Mouse (Mus musculus) limb, embryonic 15.5 days (tissue): ENCODE results near the gene A930033H14Rik. TPM values are rescaled to one million over a fixed set of nuclear protein-coding genes. Genes with fewer than 3 reads are reported as not detected.

Experiments
- ATAC-seq: fragments of 200-750 bp; cut with Nextera tagmentation; 2 replicates; pipeline ENCODE4 v1.8.0; 2017; ENCODE audit warnings: low read depth, moderate TSS enrichment; ENCODE audit not compliant: insufficient number of reproducible peaks, low FRiP score, low TSS enrichment
- H3K27ac ChIP-seq: fragments of 300-500 bp; sonication (generic); 2 replicates; pipeline ENCODE4 v1.5.1; 2015; ENCODE audit warnings: moderate library complexity, mild to moderate bottlenecking, inconsistent platforms
- H3K27me3 ChIP-seq: fragments of 300-500 bp; sonication (generic); 2 replicates; pipeline ENCODE4 v1.6.1; 2015; ENCODE audit warnings: inconsistent platforms
- H3K36me3 ChIP-seq: fragments of 300-500 bp; sonication (generic); 2 replicates; pipeline ENCODE4 v1.6.1; 2015; ENCODE audit warnings: inconsistent platforms
- H3K4me1 ChIP-seq: fragments of 300-500 bp; sonication (generic); 2 replicates; pipeline ENCODE4 v1.6.1; 2015; ENCODE audit warnings: inconsistent platforms
- H3K4me2 ChIP-seq: fragments of 300-500 bp; sonication (generic); 2 replicates; pipeline ENCODE4 v1.6.1; 2015; ENCODE audit warnings: mild to moderate bottlenecking, inconsistent platforms
- H3K4me3 ChIP-seq: fragments of 300-500 bp; sonication (generic); 2 replicates; pipeline ENCODE4 v1.5.1; 2015; ENCODE audit warnings: mild to moderate bottlenecking, inconsistent platforms
- H3K9ac ChIP-seq: fragments of 300-500 bp; sonication (generic); 2 replicates; pipeline ENCODE4 v1.6.1; 2015; ENCODE audit warnings: inconsistent platforms
- H3K9me3 ChIP-seq: fragments of 300-500 bp; sonication (generic); 2 replicates; pipeline ENCODE4 v1.6.1; 2016; ENCODE audit warnings: inconsistent platforms
- WGBS: fragments of 180-500 bp; shearing (Covaris S2); methylation state at CpG from one replicate; pipeline ENCODE4 v1.1.7; 2015; 5-methylcytosine and 5-hydroxymethylcytosine counted together
- polyA plus RNA-seq: library from polyadenylated mRNA; unstranded; fragments of >200 nt; fragmentation: Nextera tagmentation; extraction: Ambion mirVana; gene quantifications from 2 replicates; pipeline ENCODE4 v1.2.1, GENCODE M21; 2015

Gene A930033H14Rik
- polyA plus RNA-seq, 1 experiment from 2014 or later = 3.0 TPM

DNA sequence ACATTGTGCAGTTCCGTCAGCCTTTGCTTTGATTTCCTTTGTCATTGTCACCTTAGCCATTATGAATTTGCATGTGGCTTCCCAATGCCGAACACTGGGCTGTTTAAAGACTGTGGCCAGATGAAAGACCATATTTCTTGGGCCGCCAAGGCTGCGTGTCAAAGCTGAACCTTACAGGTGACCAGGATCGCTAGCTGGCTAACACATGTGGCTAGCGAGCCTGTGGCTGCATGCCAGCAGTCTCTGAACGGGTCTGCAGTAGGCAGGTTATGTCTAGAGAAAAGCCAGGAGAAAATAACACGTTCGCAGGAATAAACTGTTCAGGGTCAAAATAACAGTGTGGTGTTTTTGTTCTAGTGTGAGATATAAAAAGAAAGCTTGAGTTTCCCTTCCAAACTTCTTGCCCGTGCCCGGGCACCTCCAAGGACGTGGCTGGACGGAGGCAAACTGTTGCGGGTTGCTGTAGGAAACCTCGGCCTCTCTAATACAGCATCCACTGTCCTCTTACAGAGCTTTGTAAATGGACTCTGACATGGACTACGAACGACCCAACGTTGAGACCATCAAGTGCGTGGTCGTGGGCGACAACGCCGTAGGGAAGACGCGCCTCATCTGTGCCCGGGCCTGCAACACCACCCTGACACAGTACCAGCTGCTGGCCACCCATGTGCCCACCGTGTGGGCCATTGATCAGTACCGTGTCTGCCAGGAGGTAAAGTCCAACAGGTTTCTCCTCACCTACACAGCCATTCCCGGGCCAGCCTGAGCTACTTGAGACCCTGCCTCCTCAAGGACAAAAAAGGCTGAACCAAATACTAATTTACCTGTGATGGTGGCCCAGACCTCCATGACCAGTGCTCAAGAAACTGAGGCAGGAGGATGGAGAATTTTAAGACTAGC, 35.6 kb upstream of the A930033H14Rik start:
- ATAC-seq = no peak
- Histone ChIP-seq H3K9ac (no peak overlapping the region), H3K27ac (no peak overlapping the region), H3K4me3 (no peak overlapping the region), H3K27me3 (no peaks in the 10 kb centered on the region), H3K4me1 (peaks cover 20% of the 10 kb centered on the region), H3K9me3 (no peaks in the 10 kb centered on the region), H3K4me2 (no peak overlapping the region), H3K36me3 (peaks cover 2% of the 10 kb centered on the region; the same call in 1 of the 2 replicates)
- WGBS = 74% methylated on average over 29 of the region's 29 CpGs

- 94% methylated on average over 7 of the region's 7 CpGs for WGBS
- Histone ChIP-seq H3K9ac (no peak overlapping the region), H3K27me3 (no peaks in the 10 kb centered on the region), H3K4me2 (no peak overlapping the region), H3K27ac (no peak overlapping the region), H3K4me3 (no peak overlapping the region), H3K36me3 (peaks cover 2% of the 10 kb centered on the region; the same call in 1 of the 2 replicates), H3K9me3 (no peaks in the 10 kb centered on the region), H3K4me1 (peaks cover 9% of the 10 kb centered on the region)
- no peak for ATAC-seq
Measured at GRCm38 (mm10) chr10:69247311-69248033, 34.6 kb upstream of the A930033H14Rik start.

DNA sequence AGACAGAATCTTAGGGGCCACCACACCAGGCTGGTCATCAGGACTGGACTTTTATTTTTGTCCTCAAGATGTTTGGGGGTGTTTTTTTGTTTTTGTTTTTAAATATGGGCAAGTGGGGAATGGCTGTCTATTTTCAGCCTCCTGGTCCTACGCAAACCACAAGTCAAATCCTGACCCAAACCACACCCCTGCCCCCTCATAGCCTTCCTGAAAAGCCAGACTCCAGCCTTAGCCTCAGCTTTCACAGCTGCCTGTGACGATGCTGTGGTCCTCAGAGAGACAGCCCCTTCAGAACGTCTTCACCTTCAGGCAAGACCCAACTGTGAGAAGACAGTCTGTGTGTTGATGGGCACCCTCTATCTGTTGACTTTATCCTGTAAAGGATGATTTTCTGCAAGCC, 33.9 kb upstream of the A930033H14Rik start:
- no peak overlapping the region for H3K27ac ChIP-seq
- peaks cover 3% of the 10 kb centered on the region; the same call in 1 of the 2 replicates for H3K36me3 ChIP-seq
- no peaks in the 10 kb centered on the region for H3K9me3 ChIP-seq
- H3K4me1 ChIP-seq = peaks cover 4% of the 10 kb centered on the region; the same call in 1 of the 2 replicates
- H3K4me2 ChIP-seq = no peak overlapping the region
- no peak overlapping the region for H3K9ac ChIP-seq
- no peaks in the 10 kb centered on the region for H3K27me3 ChIP-seq
- ATAC-seq = no peak
- no peak overlapping the region for H3K4me3 ChIP-seq
- WGBS = 68% methylated on average over 3 of the region's 3 CpGs

DNA sequence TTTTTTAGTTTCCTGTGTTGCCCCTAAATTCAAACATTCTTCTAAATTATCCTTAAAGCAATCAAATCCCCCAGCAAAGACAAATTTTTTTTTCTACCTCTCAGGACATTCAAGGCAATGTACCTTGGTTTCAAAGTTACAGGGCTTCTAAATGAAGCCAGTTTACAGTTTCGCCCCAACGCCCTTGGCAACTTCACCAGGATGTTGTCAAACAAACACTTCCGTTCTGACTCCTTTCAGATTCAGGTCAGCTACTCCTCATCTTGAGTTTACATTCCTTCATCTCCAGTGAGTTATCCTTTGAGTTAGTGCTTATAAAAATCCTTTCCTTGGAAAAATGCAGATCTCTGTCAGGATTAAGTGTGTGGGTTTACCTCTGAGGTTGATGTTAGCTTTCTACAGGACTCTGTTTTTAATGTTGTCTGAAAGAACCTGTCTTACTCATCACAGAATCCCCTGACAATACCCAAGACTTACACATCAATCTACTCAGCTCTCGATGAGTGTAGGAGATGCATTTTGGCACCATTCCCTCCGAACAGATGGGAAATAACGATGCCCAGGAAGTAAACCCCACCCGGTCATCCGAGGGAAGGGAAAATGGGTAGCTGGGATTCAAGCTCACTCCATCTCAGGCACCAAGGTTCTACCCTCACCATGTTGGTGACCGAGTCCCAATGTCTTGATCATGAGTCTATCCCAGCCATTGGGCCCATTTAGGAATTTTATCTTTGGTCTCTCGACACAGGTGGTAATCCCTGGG, 33.2 kb upstream of the A930033H14Rik start:
- no peaks in the 10 kb centered on the region for H3K27me3 ChIP-seq
- no peaks in the 10 kb centered on the region for H3K9me3 ChIP-seq
- no peak overlapping the region for H3K4me3 ChIP-seq
- no peak overlapping the region for H3K4me2 ChIP-seq
- no peak for ATAC-seq
- peaks cover 4% of the 10 kb centered on the region; the same call in 1 of the 2 replicates for H3K4me1 ChIP-seq
- 83% methylated on average over 10 of the region's 10 CpGs for WGBS
- H3K27ac ChIP-seq = no peak overlapping the region
- H3K9ac ChIP-seq = no peak overlapping the region
- H3K36me3 ChIP-seq = peaks cover 6% of the 10 kb centered on the region; the same call in 1 of the 2 replicates

DNA sequence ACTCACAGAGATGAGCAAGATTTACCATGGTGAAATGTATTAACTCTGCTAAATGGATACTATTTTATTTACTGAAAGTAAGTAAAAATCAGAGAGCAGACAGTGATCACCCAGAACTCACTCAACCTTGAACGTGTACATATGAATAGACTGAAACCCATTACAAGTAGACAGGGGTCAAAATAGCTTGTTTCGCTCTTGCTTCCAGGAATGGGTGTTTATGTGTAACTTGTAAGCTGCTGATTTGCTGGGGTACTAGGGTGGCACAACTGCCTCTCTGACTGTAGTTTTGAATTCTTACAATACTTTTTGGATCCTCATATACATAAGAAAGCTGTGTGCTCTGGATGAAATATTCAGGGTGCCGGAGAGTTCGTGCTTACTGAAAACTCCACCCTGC, 32.3 kb upstream of the A930033H14Rik start:
- no peak overlapping the region for H3K4me3 ChIP-seq
- H3K27me3 ChIP-seq = no peaks in the 10 kb centered on the region
- no peak overlapping the region for H3K27ac ChIP-seq
- 88% methylated on average over 4 of the region's 4 CpGs for WGBS
- ATAC-seq = no peak
- H3K9ac ChIP-seq = no peak overlapping the region
- H3K4me2 ChIP-seq = no peak overlapping the region
- 0 out of 2 replicates have a peak, but pooled peaks cover 6% of the 10 kb centered on the region for H3K36me3 ChIP-seq
- no peaks in the 10 kb centered on the region for H3K9me3 ChIP-seq
- H3K4me1 ChIP-seq = peaks cover 4% of the 10 kb centered on the region; the same call in 1 of the 2 replicates

DNA sequence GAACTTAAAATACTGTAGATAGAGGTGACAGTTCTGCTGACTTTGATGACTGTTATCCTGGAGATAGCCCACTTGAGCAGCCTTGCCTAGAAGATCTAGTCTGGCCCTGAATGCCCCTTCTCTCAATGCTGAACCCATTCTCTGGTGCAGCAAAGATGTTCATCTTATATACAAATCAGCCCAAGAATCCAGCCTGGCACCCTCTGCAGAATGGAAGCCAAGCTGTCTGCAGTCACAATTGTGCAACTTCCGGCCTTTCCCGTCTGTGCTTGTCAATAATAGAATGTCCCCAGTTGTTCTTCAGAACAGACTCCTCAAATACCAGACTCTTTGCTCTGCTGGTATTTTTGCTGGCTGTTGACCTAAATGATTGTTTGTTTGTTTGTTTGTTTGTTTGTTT, 27.6 kb upstream of the A930033H14Rik start:
- no peak for ATAC-seq
- Histone ChIP-seq H3K4me1 (no peaks in the 10 kb centered on the region), H3K9ac (no peak overlapping the region), H3K36me3 (peaks cover 4% of the 10 kb centered on the region; the same call in 1 of the 2 replicates), H3K9me3 (no peaks in the 10 kb centered on the region), H3K27ac (no peak overlapping the region), H3K4me3 (no peak overlapping the region), H3K4me2 (no peak overlapping the region), H3K27me3 (no peaks in the 10 kb centered on the region)
- 82% methylated on average over 2 of the region's 2 CpGs for WGBS

DNA sequence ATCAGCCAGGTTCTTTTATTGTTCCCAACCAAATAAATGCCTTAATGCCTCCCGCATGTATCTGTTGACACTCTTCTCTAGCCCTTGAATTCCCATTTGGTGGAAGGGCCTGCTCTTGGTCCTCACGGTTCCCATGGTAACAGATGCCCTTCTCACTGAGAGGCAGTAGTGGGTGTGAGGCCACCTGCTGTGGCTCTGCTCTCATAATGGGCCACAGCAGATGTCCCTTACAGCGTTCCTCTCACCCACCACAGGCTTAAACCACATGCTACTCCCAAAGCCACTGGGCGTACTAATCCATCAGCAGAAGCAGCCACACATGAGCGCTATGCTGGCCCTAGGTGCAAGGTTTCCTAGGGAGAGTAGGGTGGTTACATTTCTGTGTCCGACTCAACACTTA, 25.4 kb upstream of the A930033H14Rik start:
- H3K9me3 ChIP-seq = no peaks in the 10 kb centered on the region
- peaks cover 4% of the 10 kb centered on the region; the same call in 1 of the 2 replicates for H3K36me3 ChIP-seq
- H3K4me1 ChIP-seq = no peaks in the 10 kb centered on the region
- no peaks in the 10 kb centered on the region for H3K27me3 ChIP-seq
- WGBS = 60% methylated on average over 6 of the region's 6 CpGs
- no peak for ATAC-seq
- no peak overlapping the region for H3K4me3 ChIP-seq
- no peak overlapping the region for H3K4me2 ChIP-seq
- no peak overlapping the region for H3K9ac ChIP-seq
- no peak overlapping the region for H3K27ac ChIP-seq

- WGBS = 88% methylated on average over 9 of the region's 9 CpGs
- Histone ChIP-seq H3K9ac (no peak overlapping the region), H3K36me3 (peaks cover 4% of the 10 kb centered on the region; the same call in 1 of the 2 replicates), H3K4me3 (no peak overlapping the region), H3K27ac (no peak overlapping the region), H3K4me1 (no peaks in the 10 kb centered on the region), H3K4me2 (no peak overlapping the region), H3K27me3 (no peaks in the 10 kb centered on the region), H3K9me3 (no peaks in the 10 kb centered on the region)
- no peak for ATAC-seq
Measured at GRCm38 (mm10) chr10:69237781-69238180, 24.9 kb upstream of the A930033H14Rik start.

DNA sequence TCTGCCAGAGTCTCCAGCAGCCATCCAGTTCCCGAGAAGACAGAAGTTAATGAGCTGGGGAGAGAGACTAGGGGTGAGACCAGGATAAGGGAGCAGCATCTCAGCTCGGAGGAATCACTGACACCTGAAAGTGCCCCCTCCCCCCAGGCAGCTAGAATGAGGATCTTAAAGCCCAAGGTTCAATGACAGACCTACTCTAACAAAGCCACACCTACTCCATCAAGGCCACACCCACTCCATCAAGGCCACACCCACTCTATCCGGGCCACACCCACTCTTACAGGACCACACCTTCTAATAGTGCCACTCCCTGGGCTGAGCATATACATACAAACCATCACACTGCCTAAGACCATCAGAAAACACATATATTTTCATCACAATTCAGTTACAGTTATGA, 24.3 kb upstream of the A930033H14Rik start:
- WGBS = 74% methylated on average over 3 of the region's 3 CpGs
- H3K9ac ChIP-seq = no peak overlapping the region
- no peaks in the 10 kb centered on the region for H3K9me3 ChIP-seq
- H3K4me1 ChIP-seq = no peaks in the 10 kb centered on the region
- H3K4me2 ChIP-seq = no peak overlapping the region
- peaks cover 4% of the 10 kb centered on the region; the same call in 1 of the 2 replicates for H3K36me3 ChIP-seq
- no peak overlapping the region for H3K4me3 ChIP-seq
- ATAC-seq = no peak
- no peak overlapping the region for H3K27ac ChIP-seq
- H3K27me3 ChIP-seq = no peaks in the 10 kb centered on the region

DNA sequence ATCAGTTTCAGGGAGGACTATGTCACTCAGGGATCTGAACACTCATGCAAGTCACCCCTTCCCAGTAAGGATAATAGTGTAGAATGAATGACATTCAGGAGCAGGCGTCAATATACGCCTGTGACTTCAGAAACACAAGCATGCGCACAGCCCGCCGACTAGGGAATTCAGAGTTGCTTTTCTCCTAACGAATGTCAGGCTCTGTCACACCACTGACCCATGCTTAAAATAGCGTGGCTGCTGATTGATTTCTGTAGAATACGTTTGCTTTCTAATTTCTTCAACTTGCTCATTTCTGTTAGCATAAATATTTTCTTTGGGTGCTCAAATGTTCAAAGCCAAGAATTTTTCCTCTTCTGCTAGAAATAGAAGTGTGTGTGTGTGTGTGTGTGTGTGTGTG, 13.1 kb upstream of the A930033H14Rik start:
- Histone ChIP-seq H3K9ac (no peak overlapping the region), H3K9me3 (no peaks in the 10 kb centered on the region), H3K27ac (no peak overlapping the region), H3K36me3 (peaks cover 8% of the 10 kb centered on the region; the same call in 1 of the 2 replicates), H3K4me1 (no peaks in the 10 kb centered on the region), H3K27me3 (no peaks in the 10 kb centered on the region), H3K4me2 (no peak overlapping the region), H3K4me3 (no peak overlapping the region)
- WGBS = 79% methylated on average over 8 of the region's 8 CpGs
- ATAC-seq = no peak

DNA sequence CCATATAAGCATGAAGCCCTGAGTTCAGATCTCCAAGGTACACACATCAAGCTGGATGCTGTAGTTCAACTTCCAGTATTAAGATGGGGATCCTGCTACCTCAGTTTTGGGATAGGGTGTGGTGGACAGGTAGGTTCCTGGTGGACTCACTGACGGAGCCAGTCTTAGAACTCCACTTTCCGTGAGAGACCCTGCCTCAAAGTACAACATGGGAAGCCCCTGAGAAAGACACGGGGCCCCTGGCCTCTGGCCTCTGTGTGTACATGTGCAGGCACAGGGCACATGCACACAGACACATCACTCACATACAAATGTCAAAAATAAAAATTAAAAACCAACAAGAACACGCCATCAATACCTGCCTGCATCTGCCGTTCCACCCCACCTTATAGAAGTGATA, 12.6 kb upstream of the A930033H14Rik start:
- no peaks in the 10 kb centered on the region for H3K9me3 ChIP-seq
- no peak overlapping the region for H3K9ac ChIP-seq
- WGBS = 89% methylated on average over 5 of the region's 5 CpGs
- H3K4me3 ChIP-seq = no peak overlapping the region
- no peak overlapping the region for H3K27ac ChIP-seq
- H3K27me3 ChIP-seq = no peaks in the 10 kb centered on the region
- no peaks in the 10 kb centered on the region for H3K4me1 ChIP-seq
- peaks cover 8% of the 10 kb centered on the region; the same call in 1 of the 2 replicates for H3K36me3 ChIP-seq
- no peak for ATAC-seq
- no peak overlapping the region for H3K4me2 ChIP-seq
